Mouse (Mus musculus): ENCODE data around the gene Chadl.

Gene Chadl

DNA sequence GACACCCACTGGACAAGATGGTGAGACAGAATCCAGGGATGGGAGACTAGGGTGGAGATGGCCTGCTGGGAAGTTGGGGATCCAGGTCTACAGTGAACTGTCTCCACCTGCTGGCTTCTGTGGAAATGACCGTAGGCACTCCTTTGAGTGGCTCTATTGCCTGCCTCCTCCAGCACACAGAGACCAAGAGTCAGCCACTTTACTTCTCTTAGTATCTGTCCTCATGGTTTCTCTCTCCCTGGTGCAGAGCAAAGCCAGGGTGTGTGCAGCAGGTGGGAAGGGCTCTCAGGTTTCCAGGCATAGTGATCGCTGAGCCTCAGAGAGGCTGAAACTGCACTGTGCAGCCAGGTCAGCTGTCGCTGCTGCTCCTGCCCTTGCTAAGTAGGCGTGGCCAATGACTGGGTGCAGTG is 26.9 kb downstream of the Chadl start:
- ChIA-PET POLR2A (interaction anchor here (0.5 to 10.4 kb wide), 14 partner anchors 10 to 1545 kb away, joined by 3 to 107 read pairs (median 4); partner anchors contain the start of genes Chadl (in 1 of the 4), Ep300 (in 1 of the 4) and Rbx1 (in 1 of the 4)), CTCF (interaction anchor here (0.6 to 3.3 kb wide), 15 partner anchors 9 to 1510 kb away, joined by 3 to 15 read pairs (median 3); no protein-coding TSS in a partner anchor)

DNA sequence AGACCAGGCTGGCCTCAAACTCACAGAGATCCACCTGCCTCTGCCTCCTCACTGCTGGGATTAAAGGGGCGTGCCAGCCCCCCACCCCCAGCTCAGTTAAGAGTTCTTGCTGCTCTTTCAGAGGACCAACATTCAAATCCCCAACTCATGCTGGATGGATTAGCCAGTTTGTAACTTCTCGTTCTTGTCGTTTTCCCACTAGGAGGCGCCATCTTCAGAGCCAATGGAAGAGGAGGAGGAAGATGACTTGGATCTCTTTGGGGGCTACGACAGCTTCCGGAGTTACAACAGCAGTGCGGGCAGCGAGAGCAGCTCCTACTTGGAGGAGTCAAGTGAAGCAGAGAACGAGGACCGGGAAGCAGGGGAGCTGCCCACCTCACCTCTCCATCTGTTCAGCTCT is 30.1 kb downstream of the Chadl start:
- POLR2A ChIA-PET, result interaction anchor here (0.6 to 10.4 kb wide), 14 partner anchors 9 to 293 kb away, joined by 3 to 107 read pairs (median 4); partner anchors contain the start of genes Chadl (in 1 of the 4), Pmm1 (in 1 of the 4) and Rbx1 (in 1 of the 4)
- CTCF ChIA-PET, result interaction anchor here (0.6 to 1.9 kb wide), 10 partner anchors 12 to 297 kb away, joined by 3 to 10 read pairs (median 4); partner anchors contain the start of gene Ep300 (in 1 of the 4)

DNA sequence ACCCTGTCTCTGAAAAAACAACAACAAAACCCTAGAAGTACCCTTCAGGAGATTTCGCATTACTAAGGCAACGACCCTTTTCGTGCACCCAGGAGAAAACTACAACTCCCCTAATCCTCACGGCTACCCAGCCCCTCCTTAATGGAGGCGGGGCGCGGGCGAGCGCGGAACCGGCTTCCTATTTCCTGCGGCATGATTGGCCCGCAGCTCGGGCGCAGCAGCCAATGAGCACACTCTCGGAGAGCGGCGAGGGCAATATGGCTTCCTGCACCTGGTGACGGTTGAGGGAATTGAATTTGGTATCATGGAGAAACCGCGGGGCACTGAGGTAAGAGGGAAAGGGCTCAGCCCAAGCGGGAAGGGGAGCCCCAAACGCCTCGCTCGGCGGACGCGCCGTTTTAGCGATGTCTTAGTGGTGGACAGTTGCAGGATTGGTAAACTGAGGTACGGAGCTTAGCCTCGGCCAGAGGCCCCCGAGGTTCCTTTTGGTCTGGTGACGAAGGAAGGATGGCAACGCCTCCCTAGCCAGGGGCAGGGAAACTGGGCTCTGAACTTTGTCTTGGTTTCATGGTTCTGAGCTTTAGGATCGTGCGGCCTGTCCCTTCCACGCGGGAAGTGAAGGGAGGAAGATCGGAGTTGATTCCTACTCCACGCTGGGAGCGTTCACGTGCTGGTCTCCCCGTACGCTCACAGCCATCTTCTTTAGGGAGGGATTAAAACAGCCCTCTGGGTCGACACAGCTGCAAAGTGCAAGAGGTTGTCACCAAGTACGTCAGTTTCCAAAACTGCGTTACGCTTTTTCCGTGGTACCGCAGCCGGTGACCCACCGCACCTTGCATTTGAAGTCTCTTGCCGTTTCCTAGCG is 33.2 kb downstream of the Chadl start, which contains the start of gene L3mbtl2:
L3mbtl2 (plus strand) TSS at position 193 of the 865 bp plus-strand sequence.
- ChIA-PET CTCF (interaction anchor here in 2 of 4 experiments (0.7 to 3.3 kb wide), 7 partner anchors 15 to 1281 kb away, joined by 3 to 19 read pairs (median 5); partner anchors contain the start of gene Rbx1 (in 1 of the 2)), POLR2A (interaction anchor here (0.6 to 10.4 kb wide), 52 partner anchors 9 to 1456 kb away, joined by 3 to 107 read pairs (median 4); partner anchors contain the start of genes Rbx1 (in 2 of the 4), St13 (in 2 of the 4), Xpnpep3 (in 2 of the 4) and Aco2 (in 1 of the 4))

GRCm38 (mm10) chr15:81663281-81663680 is 33.8 kb downstream of the Chadl start:
- ChIA-PET CTCF (interaction anchor here in 2 of 4 experiments (0.6 to 3.3 kb wide), 5 partner anchors 11 to 1281 kb away, joined by 5 to 19 read pairs (median 12); partner anchors contain the start of gene Rbx1 (in 1 of the 2)), POLR2A (interaction anchor here (0.6 to 10.4 kb wide), 42 partner anchors 8 to 1456 kb away, joined by 3 to 107 read pairs (median 4); partner anchors contain the start of genes Rbx1 (in 2 of the 4), St13 (in 2 of the 4), Xpnpep3 (in 2 of the 4) and Aco2 (in 1 of the 4))

DNA sequence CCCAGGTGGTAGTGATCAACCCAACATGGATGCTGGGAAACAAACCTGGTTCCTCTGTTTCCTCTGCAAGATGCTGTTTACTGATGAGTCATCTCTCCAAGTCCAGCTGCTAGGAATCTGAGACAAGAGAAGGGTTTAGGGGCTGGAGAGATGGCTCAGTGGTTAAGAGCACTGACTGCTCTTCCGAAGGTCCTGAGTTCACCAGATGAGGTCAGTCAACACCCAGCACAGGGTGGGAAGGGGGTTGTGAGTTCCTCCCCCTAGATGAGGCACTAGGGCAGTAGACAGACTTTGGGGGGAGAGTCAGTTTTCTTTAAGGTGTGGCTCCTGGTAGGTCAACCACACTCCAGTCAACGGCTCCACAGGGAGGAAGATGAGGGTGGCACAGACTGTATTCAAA is 35.4 kb downstream of the Chadl start:
- ChIA-PET CTCF (interaction anchor here in 1 of 4 experiments (0.9 to 1.4 kb wide), 4 partner anchors 8 to 213 kb away, joined by 3 to 4 read pairs (median 4); no protein-coding TSS in a partner anchor), POLR2A (interaction anchor here in 3 of 4 experiments (0.6 to 10.4 kb wide), 19 partner anchors 9 to 262 kb away, joined by 3 to 107 read pairs (median 4); partner anchors contain the start of genes Rbx1 (in 2 of the 3), Chadl (in 1 of the 3), Ep300 (in 1 of the 3) and St13 (in 1 of the 3))

GRCm38 (mm10) chr15:81650636-81651035 is 46.5 kb downstream of the Chadl start:
- ChIA-PET POLR2A (interaction anchor here in 2 of 4 experiments (0.7 to 1.2 kb wide), 5 partner anchors 18 to 192 kb away, joined by 3 read pairs; no protein-coding TSS in a partner anchor), CTCF (interaction anchor here in 1 of 4 experiments (0.7 kb wide), 1 partner anchor 291 kb away, joined by 3 read pairs; no protein-coding TSS in a partner anchor)

DNA sequence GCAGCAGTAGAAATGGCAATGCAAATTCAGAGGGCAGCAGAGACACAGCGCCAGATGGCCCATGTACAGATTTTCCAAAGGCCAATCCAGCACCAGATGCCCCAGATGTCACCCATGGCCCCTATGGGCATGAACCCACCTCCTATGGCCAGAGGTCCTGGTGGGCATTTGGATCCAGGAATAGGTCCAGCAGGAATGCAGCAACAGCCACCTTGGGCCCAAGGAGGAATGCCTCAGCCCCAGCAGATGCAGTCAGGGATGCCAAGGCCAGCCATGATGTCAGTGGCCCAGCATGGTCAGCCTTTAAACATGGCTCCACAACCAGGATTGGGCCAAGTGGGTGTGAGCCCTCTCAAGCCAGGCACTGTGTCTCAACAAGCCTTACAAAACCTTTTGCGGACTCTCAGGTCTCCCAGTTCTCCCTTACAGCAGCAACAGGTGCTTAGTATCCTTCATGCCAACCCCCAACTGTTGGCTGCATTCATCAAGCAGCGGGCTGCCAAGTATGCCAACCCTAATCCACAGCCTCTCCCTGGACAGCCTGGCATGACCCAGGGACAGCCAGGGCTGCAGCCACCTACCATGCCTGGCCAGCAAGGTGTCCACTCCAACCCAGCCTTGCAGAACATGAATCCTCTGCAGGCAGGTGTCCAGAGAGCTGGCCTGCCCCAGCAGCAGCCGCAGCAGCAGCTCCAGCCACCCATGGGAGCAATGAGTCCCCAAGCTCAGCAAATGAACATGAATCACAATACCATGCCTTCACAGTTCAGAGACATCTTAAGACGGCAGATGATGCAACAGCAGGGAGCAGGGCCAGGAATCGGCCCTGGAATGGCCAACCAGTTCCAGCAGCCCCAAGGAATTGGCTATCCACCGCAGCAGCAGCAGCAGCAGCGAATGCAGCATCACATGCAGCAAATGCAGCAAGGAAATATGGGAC is 47.3 kb downstream of the Chadl start:
- ChIA-PET CTCF (interaction anchor here in 2 of 4 experiments (0.7 to 1.1 kb wide), 3 partner anchors 15 to 291 kb away, joined by 3 to 4 read pairs (median 3); no protein-coding TSS in a partner anchor), POLR2A (interaction anchor here in 2 of 4 experiments (0.5 to 1.9 kb wide), 10 partner anchors 8 to 191 kb away, joined by 3 to 9 read pairs (median 3); partner anchors contain the start of genes Ep300 (in 1 of the 2) and L3mbtl2 (in 1 of the 2))

Measured in embryonic stem cell, embryonic (primary cell).